Mouse (Mus musculus): ENCODE data around the gene Jam3. TPM values are rescaled to one million over a fixed set of nuclear protein-coding genes. Genes with fewer than 3 reads are reported as not detected.

The Jam3 gene
- total RNA-seq (2014; rRNA removed) (1.5 and 1.7 TPM in 2 replicates), polyA plus RNA-seq (2012; rRNA removed) (0.81 and 1.4 TPM in 2 replicates)

DNA sequence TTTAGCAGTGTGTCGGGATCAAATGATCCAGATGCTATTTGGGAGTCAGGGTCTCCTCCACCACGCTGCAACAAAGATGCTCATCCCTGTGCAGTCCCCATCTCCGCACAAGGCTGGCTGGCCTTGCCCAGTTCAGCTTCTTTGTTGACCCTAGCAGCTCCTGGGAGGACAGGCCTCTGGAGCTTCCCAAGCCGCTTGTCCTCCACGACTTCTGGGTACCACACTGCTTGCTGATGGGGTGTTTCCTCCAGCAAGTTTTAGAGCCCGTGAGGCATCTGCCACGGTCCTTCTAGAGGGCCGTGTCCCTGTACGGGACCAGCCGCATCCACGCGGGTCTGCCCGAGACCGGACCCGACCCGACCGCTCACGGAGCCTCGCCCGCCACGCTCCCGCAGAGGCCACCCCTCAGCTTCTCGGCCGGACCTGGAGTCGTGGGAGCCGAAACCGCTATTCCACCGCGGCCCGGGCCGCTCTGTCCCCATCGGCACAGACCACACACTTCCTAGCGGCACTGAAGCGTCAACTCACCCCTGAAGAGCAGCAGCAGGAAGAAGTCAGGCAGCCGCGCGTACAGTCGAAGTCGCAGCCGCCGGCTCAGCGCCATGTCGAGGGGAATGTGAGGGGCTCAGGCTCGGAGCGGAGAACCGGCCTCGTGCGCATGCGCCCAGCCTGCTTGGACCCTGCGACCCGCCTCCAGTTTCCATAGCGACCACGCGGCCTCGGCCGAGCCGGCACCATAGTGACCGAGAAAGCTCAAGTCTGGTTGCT is at the start of gene Jam3:
Jam3 (minus strand) TSS at position 659 of the 768 bp plus-strand sequence.
- Histone ChIP-seq H3K27me3 (ENCODE audit: control insufficient read depth, insufficient read depth, low read length) (peaks cover 7% of the 10 kb centered on the region; the same call in 1 of the 2 replicates), H3K79me2 (ENCODE audit: control insufficient read depth, insufficient read depth, low read length) (no peaks in the 10 kb centered on the region), H3K4me1 (ENCODE audit: control insufficient read depth, insufficient read depth, low read length) (no peaks in the 10 kb centered on the region), H3K4me3 (ENCODE audit: insufficient read depth, low read depth, low read length) (peak within 1 kb of the TSS; percentile 67), H3K36me3 (ENCODE audit: control insufficient read depth, insufficient read depth, low read length) (no peaks in the 10 kb centered on the region), H3K9ac (ENCODE audit: low read depth, low read length) (peak within 1 kb of the TSS; percentile 39), H3K27ac (replicated peaks; ENCODE audit: insufficient read depth, low read depth, low read length) (no peak within 1 kb of the TSS)
- peak; percentile 13 for DNase-seq (ENCODE audit: extremely low read depth, low read depth, low spot score)
- TF ChIP-seq CTCF (IDR thresholded peaks at IDR 0.05; ENCODE audit: low read depth, low read length) = no peak
- 2% methylated on average over 58 of the region's 58 CpGs for WGBS

DNA sequence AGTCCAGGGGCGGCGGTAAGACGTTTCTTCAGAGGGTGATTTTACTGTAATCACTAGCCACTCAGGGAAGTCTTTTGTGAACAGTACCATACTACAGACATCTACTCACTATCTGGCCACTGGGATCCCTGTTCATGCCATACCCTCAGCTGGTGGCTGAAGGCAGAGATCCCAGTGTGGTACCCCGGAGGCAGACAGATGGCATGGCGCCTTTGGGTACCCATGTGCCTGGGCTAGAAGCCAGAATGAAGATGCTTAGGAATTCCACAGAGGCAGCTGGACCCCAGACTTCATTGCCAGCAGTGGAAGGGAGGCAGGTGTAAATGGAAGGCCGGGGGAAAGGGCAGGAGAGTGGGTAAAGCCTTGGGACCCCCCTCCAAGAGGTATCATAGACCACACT is 49.0 kb upstream of the Jam3 start:
- Histone ChIP-seq H3K27ac (replicated peaks; ENCODE audit: insufficient read depth, low read depth, low read length) (no peak overlapping the region), H3K9ac (ENCODE audit: low read depth, low read length) (no peak overlapping the region), H3K79me2 (ENCODE audit: control insufficient read depth, insufficient read depth, low read length) (no peaks in the 10 kb centered on the region), H3K4me3 (ENCODE audit: insufficient read depth, low read depth, low read length) (no peak overlapping the region), H3K27me3 (ENCODE audit: control insufficient read depth, insufficient read depth, low read length) (no peaks in the 10 kb centered on the region; the same call in 1 of the 2 replicates), H3K4me1 (ENCODE audit: control insufficient read depth, insufficient read depth, low read length) (no peaks in the 10 kb centered on the region), H3K36me3 (ENCODE audit: control insufficient read depth, insufficient read depth, low read length) (no peaks in the 10 kb centered on the region)
- TF ChIP-seq CTCF (IDR thresholded peaks at IDR 0.05; ENCODE audit: low read depth, low read length) = no peak
- no peak for DNase-seq (ENCODE audit: extremely low read depth, low read depth, low spot score)
- WGBS = 80% methylated on average over 6 of the region's 6 CpGs

DNA sequence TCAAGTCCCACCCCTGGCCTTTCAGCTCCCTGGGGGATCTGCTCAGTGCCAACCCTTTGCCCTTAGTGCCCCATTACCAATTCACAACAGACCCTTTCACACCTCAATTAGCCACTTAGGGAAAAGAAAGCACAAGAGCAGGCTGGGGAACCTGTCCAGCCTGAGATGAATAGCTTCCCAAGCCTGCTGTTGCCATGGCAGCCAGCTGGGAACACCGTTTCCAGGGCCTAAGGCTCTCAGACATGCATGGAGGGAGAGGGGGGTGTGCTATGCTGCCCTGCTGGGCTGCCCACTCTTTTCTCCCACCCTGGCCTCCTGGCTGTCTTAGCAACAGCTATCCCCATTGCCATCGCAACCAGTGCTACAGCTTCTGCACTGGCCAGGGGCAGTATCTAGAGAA is 47.9 kb upstream of the Jam3 start:
- WGBS = 48% methylated on average over 2 of the region's 2 CpGs
- Histone ChIP-seq H3K4me3 (ENCODE audit: insufficient read depth, low read depth, low read length) (no peak overlapping the region), H3K4me1 (ENCODE audit: control insufficient read depth, insufficient read depth, low read length) (no peaks in the 10 kb centered on the region), H3K27ac (replicated peaks; ENCODE audit: insufficient read depth, low read depth, low read length) (no peak overlapping the region), H3K36me3 (ENCODE audit: control insufficient read depth, insufficient read depth, low read length) (no peaks in the 10 kb centered on the region), H3K27me3 (ENCODE audit: control insufficient read depth, insufficient read depth, low read length) (no peaks in the 10 kb centered on the region; the same call in 1 of the 2 replicates), H3K79me2 (ENCODE audit: control insufficient read depth, insufficient read depth, low read length) (no peaks in the 10 kb centered on the region), H3K9ac (ENCODE audit: low read depth, low read length) (no peak overlapping the region)
- DNase-seq (ENCODE audit: extremely low read depth, low read depth, low spot score) = no peak
- no peak for TF ChIP-seq POLR2A (IDR thresholded peaks at IDR 0.05; ENCODE audit: extremely low read depth, insufficient read depth, low read length)
- TF ChIP-seq CTCF (IDR thresholded peaks at IDR 0.05; ENCODE audit: low read depth, low read length) = no peak

DNA sequence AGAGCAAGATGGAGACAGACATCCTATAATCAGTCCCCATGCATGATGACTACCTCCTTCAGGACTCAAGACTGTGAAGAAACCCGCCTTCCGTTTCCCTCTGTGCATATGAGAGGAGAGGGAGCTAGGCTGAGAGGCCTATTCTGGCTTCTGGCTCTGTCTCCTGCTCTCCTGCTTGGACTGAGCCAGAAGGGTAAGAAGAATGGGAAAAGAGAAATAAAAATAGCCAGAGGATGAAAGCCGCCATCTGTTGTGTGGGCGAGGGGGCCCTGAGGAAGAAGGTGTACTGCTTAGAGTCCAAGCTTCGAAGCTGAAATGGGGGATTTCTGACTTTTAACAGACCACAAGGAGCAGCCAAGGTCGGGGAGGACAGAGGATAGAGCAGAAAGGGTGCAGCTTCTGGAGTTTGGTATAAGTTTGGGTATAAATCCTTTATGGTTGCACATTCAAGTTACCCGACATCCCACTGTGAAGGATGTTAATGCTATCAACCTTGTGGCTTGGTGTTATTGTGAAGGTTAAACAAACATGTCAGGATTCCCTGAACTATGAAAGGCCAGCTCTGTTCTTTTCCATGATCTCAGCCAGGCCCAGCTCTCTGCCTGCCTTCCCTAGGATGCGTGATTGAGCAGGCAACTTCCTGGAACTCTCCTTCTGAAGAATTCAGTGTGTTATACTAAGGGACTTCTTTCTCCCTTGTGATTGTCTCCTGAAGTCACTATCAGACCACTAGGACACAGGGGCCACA is 46.4 kb upstream of the Jam3 start:
- TF ChIP-seq POLR2A (IDR thresholded peaks at IDR 0.05; ENCODE audit: extremely low read depth, insufficient read depth, low read length) (no peak), CTCF (IDR thresholded peaks at IDR 0.05; ENCODE audit: low read depth, low read length) (no peak)
- no peak for DNase-seq (ENCODE audit: extremely low read depth, low read depth, low spot score)
- 80% methylated on average over 8 of the region's 8 CpGs for WGBS

DNA sequence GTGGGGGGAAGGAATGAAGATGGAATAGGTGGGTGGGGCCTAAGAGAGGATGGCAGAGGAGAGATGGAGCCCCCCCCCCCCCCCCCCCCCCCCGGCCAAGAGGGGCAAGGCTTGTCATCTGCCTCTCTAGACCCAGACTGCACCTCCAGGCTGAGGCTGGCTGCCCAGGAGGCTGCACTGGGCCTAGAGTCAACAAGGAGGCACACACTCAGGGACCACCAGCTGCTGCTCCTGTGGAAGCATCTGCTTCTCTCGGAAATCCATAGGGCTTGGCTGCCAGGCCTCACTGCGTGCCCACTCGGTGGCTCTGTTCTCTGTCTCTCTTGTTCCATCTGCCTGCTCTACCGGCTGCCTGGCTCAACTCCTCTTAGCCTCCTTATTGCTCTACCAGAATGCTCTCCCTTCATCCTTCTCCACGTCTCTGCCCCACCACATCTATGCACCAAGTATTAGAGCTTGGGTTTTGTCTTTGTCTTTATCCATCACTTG is 38.4 kb upstream of the Jam3 start:
- no peak for TF ChIP-seq CTCF (IDR thresholded peaks at IDR 0.05; ENCODE audit: low read depth, low read length)
- no peak for TF ChIP-seq POLR2A (IDR thresholded peaks at IDR 0.05; ENCODE audit: extremely low read depth, insufficient read depth, low read length)
- H3K27ac ChIP-seq (replicated peaks; ENCODE audit: insufficient read depth, low read depth, low read length) = no peak overlapping the region
- H3K4me3 ChIP-seq (ENCODE audit: insufficient read depth, low read depth, low read length) = no peak overlapping the region
- no peaks in the 10 kb centered on the region for H3K27me3 ChIP-seq (ENCODE audit: control insufficient read depth, insufficient read depth, low read length)
- 84% methylated on average over 5 of the region's 6 CpGs for WGBS
- H3K36me3 ChIP-seq (ENCODE audit: control insufficient read depth, insufficient read depth, low read length) = no peaks in the 10 kb centered on the region
- no peaks in the 10 kb centered on the region for H3K79me2 ChIP-seq (ENCODE audit: control insufficient read depth, insufficient read depth, low read length)
- no peak for DNase-seq (ENCODE audit: extremely low read depth, low read depth, low spot score)
- H3K4me1 ChIP-seq (ENCODE audit: control insufficient read depth, insufficient read depth, low read length) = peaks cover 8% of the 10 kb centered on the region; the same call in 1 of the 2 replicates
- H3K9ac ChIP-seq (ENCODE audit: low read depth, low read length) = no peak overlapping the region

More for the DNA sequence above, 46.4 kb upstream of the Jam3 start:
- H3K27ac ChIP-seq (replicated peaks; ENCODE audit: insufficient read depth, low read depth, low read length) = no peak overlapping the region
- H3K9ac ChIP-seq (ENCODE audit: low read depth, low read length) = no peak overlapping the region
- no peaks in the 10 kb centered on the region for H3K79me2 ChIP-seq (ENCODE audit: control insufficient read depth, insufficient read depth, low read length)
- H3K4me3 ChIP-seq (ENCODE audit: insufficient read depth, low read depth, low read length) = no peak overlapping the region
- H3K4me1 ChIP-seq (ENCODE audit: control insufficient read depth, insufficient read depth, low read length) = no peaks in the 10 kb centered on the region
- H3K27me3 ChIP-seq (ENCODE audit: control insufficient read depth, insufficient read depth, low read length) = no peaks in the 10 kb centered on the region; the same call in 1 of the 2 replicates
- no peaks in the 10 kb centered on the region for H3K36me3 ChIP-seq (ENCODE audit: control insufficient read depth, insufficient read depth, low read length)
